Mouse (Mus musculus): Measurements from ENCODE around the gene Gabra4. TPM values are rescaled to one million over a fixed set of nuclear protein-coding genes. Genes with fewer than 3 reads are reported as not detected.
"Not testable (repeated sequence)": the region's sequence is repeated elsewhere in the genome, so short reads cannot be mapped to it uniquely, and the experiment has no call there.

The Gabra4 gene
- polyA plus RNA-seq, 1 experiment from 2014 or later = 2.4 TPM

DNA sequence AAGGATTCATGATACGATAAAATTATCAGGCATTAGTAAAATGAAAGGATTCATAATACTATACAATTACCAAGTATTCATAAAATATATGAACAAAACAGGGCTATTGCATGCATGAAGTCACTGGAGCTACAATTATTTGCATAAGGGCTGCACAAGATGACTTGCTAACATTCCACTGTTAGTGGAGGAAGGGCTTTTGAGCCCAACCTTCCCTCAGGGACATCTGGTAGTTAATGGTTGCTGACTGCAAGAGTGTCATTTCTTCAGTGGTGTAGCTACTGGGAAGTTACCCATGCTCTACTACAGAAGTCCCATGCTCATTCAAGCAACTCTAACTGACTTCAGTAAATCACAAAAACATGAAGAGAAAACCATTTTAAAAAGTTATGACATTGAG, 43.8 kb downstream of the Gabra4 start:
- ATAC-seq (ENCODE audit: low FRiP score) = no peak
- Histone ChIP-seq H3K9ac (no peak overlapping the region), H3K27ac (no peak overlapping the region), H3K36me3 (no peaks in the 10 kb centered on the region), H3K9me3 (replicated peaks) (no peaks in the 10 kb centered on the region), H3K4me2 (replicated peaks) (no peak overlapping the region), H3K4me1 (no peaks in the 10 kb centered on the region), H3K27me3 (no peaks in the 10 kb centered on the region), H3K4me3 (no peak overlapping the region)
- WGBS = 83% methylated on average over 1 of the region's 1 CpGs

DNA sequence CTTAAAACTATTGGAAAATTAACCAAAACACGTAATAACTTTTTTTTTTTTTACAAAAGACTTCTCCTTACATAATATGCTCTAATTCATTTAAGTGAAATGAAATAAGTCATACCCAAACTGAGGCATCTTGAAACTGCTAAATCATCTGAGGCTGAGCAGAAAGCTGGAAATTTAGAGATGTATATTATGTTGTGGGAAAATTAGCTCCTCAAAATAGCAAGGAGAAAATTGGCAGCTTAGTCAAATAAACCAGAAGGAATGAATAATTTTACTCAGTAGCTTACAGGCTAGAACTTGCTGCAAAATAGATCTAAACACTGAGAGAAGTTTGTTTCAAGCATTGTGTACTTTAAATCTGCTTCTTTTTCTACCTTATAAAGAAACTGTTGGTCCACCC, 49.4 kb downstream of the Gabra4 start:
- H3K9ac ChIP-seq = no peak overlapping the region
- no peak overlapping the region for H3K4me3 ChIP-seq
- 81% methylated on average over 1 of the region's 1 CpGs for WGBS
- H3K36me3 ChIP-seq = no peaks in the 10 kb centered on the region
- no peak for ATAC-seq (ENCODE audit: low FRiP score)
- no peak overlapping the region for H3K27ac ChIP-seq
- no peaks in the 10 kb centered on the region for H3K9me3 ChIP-seq (replicated peaks)
- no peaks in the 10 kb centered on the region for H3K27me3 ChIP-seq
- no peaks in the 10 kb centered on the region for H3K4me1 ChIP-seq
- H3K4me2 ChIP-seq (replicated peaks) = no peak overlapping the region

GRCm38 (mm10) chr5:71606907-71607306, 51.2 kb downstream of the Gabra4 start:
- Histone ChIP-seq H3K27ac (no peak overlapping the region), H3K4me1 (no peaks in the 10 kb centered on the region), H3K27me3 (no peaks in the 10 kb centered on the region), H3K4me3 (no peak overlapping the region), H3K9ac (no peak overlapping the region), H3K9me3 (replicated peaks) (no peaks in the 10 kb centered on the region), H3K4me2 (replicated peaks) (no peak overlapping the region), H3K36me3 (no peaks in the 10 kb centered on the region)
- WGBS = 55% methylated on average over 4 of the region's 4 CpGs
- ATAC-seq (ENCODE audit: low FRiP score) = no peak

DNA sequence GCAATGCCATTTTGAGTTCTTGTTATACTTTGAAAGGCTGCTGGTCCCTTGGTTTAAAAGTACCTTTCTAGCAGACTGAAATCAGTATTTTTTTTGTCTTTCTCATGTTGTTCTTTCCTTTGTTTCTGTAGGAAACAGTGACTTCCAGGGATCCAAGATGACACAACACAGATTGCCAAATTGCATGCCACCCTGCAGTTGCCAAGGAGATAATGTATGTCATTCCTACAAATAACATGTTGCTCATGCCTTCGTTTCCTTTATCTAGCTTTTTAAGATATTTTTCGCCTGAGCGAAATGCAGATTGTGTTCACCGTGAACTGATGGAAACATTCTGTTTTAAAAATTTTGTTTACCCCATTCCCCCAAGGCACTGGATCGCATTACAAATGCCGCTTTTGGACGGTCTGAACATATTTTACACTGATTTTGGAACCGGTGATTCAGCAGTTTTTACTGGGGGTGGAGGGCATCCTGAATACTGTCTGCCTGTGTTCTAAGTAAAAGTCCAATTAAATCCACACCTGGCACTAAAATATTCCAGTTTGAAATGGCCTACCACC, 53.9 kb downstream of the Gabra4 start:
- H3K27ac ChIP-seq = no peak overlapping the region
- no peak overlapping the region for H3K4me2 ChIP-seq (replicated peaks)
- H3K9me3 ChIP-seq (replicated peaks) = no peaks in the 10 kb centered on the region
- H3K4me1 ChIP-seq = no peaks in the 10 kb centered on the region
- WGBS = 78% methylated on average over 8 of the region's 8 CpGs
- no peak overlapping the region for H3K9ac ChIP-seq
- no peak overlapping the region for H3K4me3 ChIP-seq
- no peaks in the 10 kb centered on the region for H3K36me3 ChIP-seq
- no peaks in the 10 kb centered on the region for H3K27me3 ChIP-seq
- no peak for ATAC-seq (ENCODE audit: low FRiP score)

GRCm38 (mm10) chr5:71595321-71595720, 62.8 kb downstream of the Gabra4 start:
- ATAC-seq (ENCODE audit: low FRiP score) = no peak
- H3K36me3 ChIP-seq = no peaks in the 10 kb centered on the region

GRCm38 (mm10) chr5:71593745-71594255, 64.3 kb downstream of the Gabra4 start:
- ATAC-seq (ENCODE audit: low FRiP score) = no peak
- H3K4me1 ChIP-seq = no peaks in the 10 kb centered on the region
- no peaks in the 10 kb centered on the region for H3K36me3 ChIP-seq
- no peak overlapping the region for H3K4me3 ChIP-seq
- H3K9me3 ChIP-seq (replicated peaks) = no peaks in the 10 kb centered on the region
- 87% methylated on average over 2 of the region's 2 CpGs for WGBS
- H3K27me3 ChIP-seq = no peaks in the 10 kb centered on the region
- H3K27ac ChIP-seq = no peak overlapping the region
- no peak overlapping the region for H3K9ac ChIP-seq
- H3K4me2 ChIP-seq (replicated peaks) = no peak overlapping the region

More at GRCm38 (mm10) chr5:71595321-71595720, 62.8 kb downstream of the Gabra4 start:
- H3K4me3 ChIP-seq = no peak overlapping the region
- no peak overlapping the region for H3K4me2 ChIP-seq (replicated peaks)
- no peaks in the 10 kb centered on the region for H3K4me1 ChIP-seq
- no peaks in the 10 kb centered on the region for H3K27me3 ChIP-seq
- 92% methylated on average over 2 of the region's 2 CpGs for WGBS
- no peaks in the 10 kb centered on the region for H3K9me3 ChIP-seq (replicated peaks)
- no peak overlapping the region for H3K27ac ChIP-seq
- H3K9ac ChIP-seq = no peak overlapping the region

DNA sequence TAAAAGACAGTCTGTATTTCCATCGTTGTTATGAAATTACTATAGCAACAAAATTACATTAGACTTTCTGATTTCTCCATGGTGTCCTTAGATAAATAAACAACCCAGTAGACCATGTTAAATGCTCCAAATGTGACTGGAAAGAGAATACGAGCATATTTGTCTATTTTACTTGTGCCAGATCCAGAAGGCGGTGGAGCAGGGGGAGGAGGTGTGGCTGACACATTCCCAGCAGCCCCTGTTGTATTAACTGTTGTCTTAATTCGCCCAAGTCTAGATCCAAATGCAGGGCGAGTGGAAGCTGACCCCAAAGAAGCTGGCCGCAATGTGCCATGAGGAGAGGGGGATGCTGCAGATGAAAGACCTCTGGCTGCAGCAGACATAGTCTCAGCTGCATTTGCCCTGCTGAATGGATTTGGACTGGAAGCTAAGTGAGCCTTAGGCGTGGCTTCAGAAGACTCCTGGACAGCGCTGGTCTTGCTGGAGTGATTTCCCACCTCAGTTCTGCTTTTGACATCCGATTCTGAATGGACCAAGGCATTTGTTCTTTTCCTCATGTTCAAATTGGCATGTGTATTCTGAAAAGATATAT, 86.4 kb downstream of the Gabra4 start:
- Histone ChIP-seq H3K4me2 (replicated peaks) (no peak overlapping the region), H3K27me3 (no peaks in the 10 kb centered on the region), H3K9ac (no peak overlapping the region), H3K9me3 (replicated peaks) (no peaks in the 10 kb centered on the region), H3K36me3 (no peaks in the 10 kb centered on the region), H3K4me1 (no peaks in the 10 kb centered on the region), H3K4me3 (no peak overlapping the region), H3K27ac (no peak overlapping the region)
- 87% methylated on average over 9 of the region's 9 CpGs for WGBS
- ATAC-seq (ENCODE audit: low FRiP score) = no peak

DNA sequence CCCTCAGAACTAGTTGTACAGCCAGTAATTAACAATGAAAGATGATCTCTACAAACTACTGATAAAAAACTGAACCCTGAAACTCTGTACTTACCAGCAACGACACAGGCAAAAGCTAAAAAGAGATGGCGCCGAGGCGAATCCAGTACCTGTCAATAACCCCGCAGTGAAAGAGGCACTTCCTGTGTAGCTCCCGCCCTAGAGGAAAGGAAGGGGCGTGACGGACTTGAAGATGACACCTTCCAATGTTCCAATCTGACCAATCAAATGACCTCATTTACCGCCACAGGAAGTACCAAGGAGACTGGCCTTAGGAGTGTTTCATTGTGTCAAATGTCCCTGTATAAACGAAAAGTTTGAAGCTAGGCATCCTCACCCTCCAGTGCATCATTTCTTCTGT, 110.0 kb downstream of the Gabra4 start, which contains the start of gene Cox7b2:
Gene Cox7b2 (minus strand): TSS at position 127 of the 400 bp plus-strand sequence.
- H3K36me3 ChIP-seq = no peaks in the 10 kb centered on the region
- 96% methylated on average over 10 of the region's 10 CpGs for WGBS
- no peak within 1 kb of the TSS for H3K27ac ChIP-seq
- H3K27me3 ChIP-seq = no peaks in the 10 kb centered on the region
- 0 out of 2 replicates have a peak, but pooled peaks cover 3% of the 10 kb centered on the region for H3K9me3 ChIP-seq (replicated peaks)
- no peak for ATAC-seq (ENCODE audit: low FRiP score)
- H3K4me1 ChIP-seq = no peaks in the 10 kb centered on the region
- H3K4me2 ChIP-seq (replicated peaks) = no peak within 1 kb of the TSS
- no peak within 1 kb of the TSS for H3K9ac ChIP-seq
- no peak within 1 kb of the TSS for H3K4me3 ChIP-seq

DNA sequence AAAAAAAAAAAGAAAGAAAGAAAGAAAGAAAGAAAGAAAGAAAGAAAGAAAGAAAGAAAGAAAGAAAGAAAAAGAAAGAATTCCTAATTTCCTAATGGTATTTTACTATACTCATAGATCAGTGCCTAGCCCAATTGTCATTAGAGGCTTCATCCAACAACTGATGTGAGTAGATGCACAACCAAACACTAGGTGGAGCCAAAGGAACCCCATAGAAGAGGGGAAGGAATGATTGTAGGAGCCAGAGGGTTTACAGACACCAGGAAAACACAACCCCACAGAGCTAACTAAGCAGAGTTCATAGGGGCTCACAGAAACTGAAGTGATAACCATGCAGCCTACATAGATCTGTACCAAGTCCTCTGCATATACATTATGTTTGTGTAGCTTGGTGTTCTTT, 112.6 kb downstream of the Gabra4 start:
- Histone ChIP-seq H3K27me3 (no peaks in the 10 kb centered on the region), H3K27ac (no peak overlapping the region), H3K4me2 (replicated peaks) (no peak overlapping the region), H3K9me3 (replicated peaks) (0 out of 2 replicates have a peak, but pooled peaks cover 3% of the 10 kb centered on the region), H3K4me1 (no peaks in the 10 kb centered on the region), H3K36me3 (no peaks in the 10 kb centered on the region), H3K9ac (no peak overlapping the region), H3K4me3 (no peak overlapping the region)
- ATAC-seq (ENCODE audit: low FRiP score) = no peak

DNA sequence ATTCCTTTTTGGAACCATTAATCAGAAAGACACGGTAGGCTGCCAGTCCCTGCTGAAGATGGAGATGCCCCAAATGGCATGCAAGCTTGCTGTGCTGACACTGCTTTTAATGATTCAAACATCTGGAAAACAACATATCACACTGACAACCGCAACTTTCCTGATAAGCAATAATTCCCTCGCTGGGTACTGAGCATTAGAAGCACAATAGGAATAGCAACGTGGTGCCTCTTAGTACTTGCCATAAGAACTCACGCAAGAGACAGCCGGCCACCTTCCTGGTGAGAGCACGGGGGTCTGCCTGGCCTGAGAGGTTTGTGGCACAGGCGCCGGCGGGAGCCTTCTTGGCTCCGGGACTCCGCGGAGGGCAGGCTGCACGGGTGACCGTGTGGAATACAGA, 132.6 kb downstream of the Gabra4 start:
- H3K9ac ChIP-seq; H3K4me3 ChIP-seq; H3K36me3 ChIP-seq; H3K27me3 ChIP-seq; H3K4me2 ChIP-seq (replicated peaks); H3K27ac ChIP-seq; H3K4me1 ChIP-seq; ATAC-seq (ENCODE audit: low FRiP score); H3K9me3 ChIP-seq (replicated peaks): not testable (repeated sequence)
- 75% methylated on average over 10 of the region's 15 CpGs for WGBS

Other genes starting within 250 kb of the Gabra4 start
- not detected in 2 replicates for gene Cox7b2, start 110.1 kb downstream of the Gabra4 start, polyA plus RNA-seq (2016; fragmentation: Nextera tagmentation; extraction: Ambion mirVana)
- gene Gabrb1, start 195 bp downstream of the Gabra4 start, polyA plus RNA-seq (2016; fragmentation: Nextera tagmentation; extraction: Ambion mirVana) = 1.8 and 2.6 TPM in 2 replicates